Mouse (Mus musculus) left cerebral cortex, adult 18-20 months (tissue): ENCODE results near the gene Tnni1. TPM values are rescaled to one million over a fixed set of nuclear protein-coding genes. Genes with fewer than 3 reads are reported as not detected.
A peak's percentile ranks its signal among the peaks of the same experiment; 100 is the strongest.

Experiments
- DNase-seq, 2 experiments: peaks; one replicate each; pipeline ENCODE4 v3.0.0; 2021 to 2022; ENCODE audit warnings: low spot score in 2 of 2, mixed read lengths in 1 of 2
- total RNA-seq, 2 experiments: library from RNA; stranded (reverse); gene quantifications; 2 replicates each; pipeline ENCODE4 v1.2.3; 2021

The Tnni1 gene
- total RNA-seq, 2 experiments from 2014 or later: 1.5 to 1.7 TPM

DNA sequence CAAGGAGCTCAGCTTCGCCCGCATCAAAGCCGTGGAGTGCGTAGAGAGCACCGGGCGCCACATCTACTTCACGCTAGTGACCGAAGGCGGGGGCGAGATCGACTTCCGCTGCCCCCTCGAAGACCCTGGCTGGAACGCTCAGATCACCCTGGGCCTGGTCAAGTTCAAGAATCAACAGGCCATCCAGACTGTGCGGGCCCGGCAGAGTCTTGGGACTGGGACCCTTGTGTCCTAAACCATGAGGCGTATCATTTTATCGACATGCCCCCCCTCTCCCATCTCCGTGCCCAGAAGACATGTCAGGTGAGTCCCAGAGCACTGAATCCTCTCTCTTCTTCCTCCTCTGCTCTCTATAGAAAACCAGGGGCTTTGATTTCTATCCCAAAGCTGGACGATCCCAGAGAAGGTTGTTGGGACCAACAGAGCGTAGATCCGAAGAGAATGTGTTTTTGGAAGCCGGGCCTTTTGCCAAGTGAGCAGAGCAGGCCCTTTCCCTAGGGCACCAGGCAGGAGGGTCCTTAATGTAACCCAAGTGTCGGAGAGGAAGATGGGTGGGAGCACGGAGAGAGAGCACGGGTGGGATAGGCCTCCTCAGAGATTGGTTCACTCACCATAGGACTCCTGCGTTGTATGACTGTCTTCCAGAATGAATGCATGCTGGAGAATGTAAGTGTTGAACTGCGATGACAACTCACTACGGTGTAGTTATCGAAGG lies 12.5 kb upstream of the Tnni1 start:
- DNase-seq: no peak

DNA sequence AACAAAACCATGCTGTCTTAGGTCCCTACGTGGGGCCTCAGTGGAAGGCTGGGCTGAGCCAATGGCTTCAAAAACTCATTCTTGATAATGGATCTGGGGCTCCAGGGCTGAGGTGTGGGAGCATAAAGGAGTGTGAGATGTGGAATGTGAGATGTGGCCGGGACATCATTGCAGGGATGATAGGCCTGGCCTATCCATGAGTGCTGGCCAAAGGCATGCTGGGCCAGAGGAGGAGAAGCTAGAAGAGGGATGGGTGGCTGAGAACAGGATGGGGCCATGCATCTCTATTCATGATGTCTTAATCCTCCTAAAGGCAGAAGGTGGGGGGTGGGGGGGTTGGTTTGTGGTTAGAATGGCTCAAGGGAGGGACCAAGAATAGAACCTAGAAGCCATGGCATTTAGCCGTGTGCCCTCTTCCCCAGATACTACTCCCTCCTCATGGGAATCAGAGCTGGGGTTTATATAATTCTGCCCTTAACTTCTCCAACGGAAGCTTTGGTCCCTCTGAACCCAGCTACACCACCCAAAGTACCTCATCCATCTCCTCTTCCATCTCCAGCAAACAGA lies 11.8 kb upstream of the Tnni1 start:
- no peak for DNase-seq

DNA sequence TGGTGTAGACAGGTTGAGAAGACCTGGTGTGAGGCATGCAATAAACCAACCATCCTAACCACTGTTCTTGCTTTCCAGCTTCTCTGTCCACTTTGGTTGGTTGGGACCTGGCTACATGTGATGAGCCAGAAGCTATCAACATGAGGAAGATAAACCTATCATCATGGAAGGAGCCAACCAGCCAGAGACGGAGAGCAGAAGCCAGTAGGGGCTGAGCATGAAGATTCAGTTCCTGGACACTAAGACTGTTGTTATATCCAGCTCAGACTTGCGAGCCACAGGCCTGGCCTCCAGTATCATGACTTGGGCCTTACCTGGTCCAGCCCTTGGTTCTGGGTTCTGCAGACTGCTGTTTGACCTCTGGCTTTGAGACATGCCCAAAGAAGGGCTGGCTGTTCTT lies 10.8 kb upstream of the Tnni1 start:
- no peak for DNase-seq

DNA sequence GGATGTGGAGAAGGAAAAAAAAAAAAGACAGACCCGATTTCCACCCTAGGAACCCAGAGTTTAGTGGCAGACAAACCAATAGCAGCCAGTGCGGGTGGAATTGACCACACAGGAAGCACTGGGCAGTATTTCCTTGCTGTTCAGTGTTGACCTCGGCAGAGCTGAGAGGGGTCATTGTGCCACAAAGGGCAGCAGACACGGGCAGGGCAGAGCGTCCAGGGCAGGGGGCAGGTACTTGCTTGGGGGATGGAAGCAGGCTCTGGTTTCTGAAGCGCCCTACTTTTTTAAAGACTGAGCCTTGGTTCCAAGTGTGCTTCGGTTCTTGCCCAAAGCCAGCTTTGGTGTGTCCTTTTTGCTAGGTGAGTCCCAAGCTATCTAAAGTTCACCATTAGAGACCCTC lies 9.0 kb upstream of the Tnni1 start:
- DNase-seq: no peak

DNA sequence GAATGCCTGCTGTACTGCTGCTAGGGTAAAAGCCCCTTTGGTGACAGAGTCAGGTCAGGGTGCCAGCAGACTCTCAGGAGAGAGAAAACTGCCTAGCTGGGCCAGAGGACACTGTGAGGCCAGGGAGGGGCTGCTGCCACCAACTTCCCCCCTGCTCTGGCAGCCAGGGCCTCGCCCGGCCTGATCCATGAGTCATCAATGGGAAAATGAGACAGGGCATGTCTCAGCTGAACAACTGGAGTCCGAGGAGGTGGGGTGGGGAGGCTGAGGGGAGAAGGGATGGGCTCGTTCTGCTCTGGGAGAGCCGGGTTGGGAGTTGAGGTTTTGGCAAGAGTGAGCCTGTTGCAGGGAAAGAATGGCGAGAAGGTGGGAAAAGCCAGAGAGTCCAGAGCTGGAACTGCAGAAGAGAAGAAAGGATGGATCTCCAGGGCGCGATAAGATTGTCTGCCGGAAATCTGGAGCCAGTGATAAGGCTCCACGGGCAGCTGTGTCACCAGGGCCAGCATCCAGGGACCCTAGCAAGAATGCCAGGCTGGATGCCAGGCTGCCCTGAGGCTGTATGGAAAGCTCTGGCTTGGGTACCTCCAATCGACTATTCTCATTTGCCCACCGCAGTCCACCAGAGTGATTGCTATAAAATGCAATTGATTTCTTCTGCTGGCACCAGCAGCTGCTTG lies 8.2 kb upstream of the Tnni1 start:
- no peak for DNase-seq

DNA sequence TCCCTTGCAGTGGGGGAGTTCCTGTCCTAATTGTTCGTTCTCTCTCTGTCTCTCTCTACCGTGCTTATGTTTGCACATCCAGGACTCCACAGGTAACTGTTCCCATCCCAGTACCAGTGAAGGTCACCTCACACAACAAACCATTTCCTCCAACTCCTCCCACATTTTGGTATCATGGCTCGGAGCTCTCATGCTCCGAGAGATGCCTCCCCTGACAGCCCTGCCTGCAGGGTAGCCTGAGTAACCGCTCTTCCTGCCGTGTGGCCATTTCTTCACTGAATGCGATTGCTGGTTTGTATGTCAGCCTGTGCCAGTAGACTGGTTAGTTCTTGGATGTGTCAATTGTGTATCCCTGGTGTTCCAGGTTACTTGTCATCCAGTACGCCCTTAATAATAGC lies 7.7 kb upstream of the Tnni1 start:
- DNase-seq: no peak

DNA sequence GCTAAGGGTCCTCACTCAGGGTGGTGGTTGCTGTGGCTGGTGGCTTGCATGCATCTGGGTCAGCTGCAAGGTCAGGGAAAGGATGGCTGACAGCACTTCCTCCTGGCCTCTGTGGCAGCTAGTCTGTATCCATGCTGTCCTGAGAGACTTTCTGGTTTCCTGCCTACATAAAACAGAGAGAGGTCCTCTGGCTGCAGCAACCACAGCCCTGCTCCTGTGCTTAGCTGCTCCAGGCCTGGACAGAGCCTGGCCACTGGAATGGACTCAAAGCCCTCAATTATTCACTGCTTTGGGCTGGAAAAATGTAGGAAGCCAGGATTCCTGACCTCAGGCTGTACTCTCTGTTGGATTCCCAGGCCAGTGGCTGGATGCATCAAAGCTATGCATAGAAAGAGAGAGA lies 2.6 kb upstream of the Tnni1 start:
- no peak for DNase-seq

DNA sequence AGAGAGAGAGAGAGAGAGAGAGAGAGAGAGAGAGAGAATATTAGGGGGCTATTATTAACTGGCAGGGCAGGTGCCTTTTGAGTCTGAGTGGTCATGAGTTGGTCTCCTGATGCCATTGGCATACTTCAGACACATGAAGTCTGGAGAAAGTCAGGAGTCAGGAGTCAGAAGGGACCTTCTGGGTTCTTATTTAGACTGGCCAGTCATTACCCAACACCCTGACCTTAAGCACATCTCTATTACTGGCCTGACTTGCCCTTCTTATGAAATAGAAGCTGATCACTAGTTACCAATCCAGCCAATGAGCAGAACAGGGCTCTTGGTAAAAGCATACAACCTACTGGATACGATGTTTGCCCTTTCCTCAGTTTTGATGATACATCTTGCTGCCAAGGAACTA lies 2.2 kb upstream of the Tnni1 start:
- DNase-seq: no peak

DNA sequence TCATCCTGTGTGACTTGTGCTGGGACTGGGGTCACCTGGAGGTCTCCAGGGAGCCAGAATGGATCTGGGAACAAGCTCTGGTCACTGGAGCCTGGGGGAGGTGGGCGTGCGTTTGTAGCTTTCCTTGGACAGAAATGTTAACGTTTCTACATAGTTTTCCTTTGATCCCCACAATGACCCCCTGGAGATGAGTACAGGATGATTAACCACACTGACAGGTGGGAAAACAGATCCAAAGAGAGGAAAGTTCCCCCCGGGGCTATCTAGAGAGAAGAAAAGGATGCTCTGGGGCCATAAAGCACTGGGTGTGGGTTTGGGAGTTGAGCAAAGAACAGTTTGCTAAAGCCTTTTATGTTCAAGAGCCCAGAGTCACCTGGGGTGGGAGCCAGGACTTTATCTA lies 1.4 kb downstream of the Tnni1 start:
- DNase-seq: no peak

DNA sequence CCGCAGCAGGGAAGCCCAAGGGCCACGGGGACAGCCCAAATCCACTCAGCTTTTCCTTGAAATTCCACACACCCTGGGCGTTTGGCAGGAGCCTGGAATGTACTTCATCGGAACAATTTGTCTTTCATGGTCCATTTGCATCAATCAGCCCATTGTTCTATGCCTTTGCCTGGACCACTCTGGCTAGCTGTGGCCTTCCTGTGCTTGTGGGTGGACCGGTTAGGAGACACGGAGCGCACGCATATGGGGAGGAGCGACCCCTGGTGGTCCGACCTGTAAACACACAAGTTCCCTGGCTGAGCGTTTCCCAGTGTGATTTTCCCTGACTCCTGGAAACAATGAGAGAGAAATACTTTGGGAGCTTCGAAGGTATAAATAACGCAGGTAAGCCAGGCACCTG lies 2.0 kb downstream of the Tnni1 start:
- DNase-seq: peak; percentile 62 to 71

DNA sequence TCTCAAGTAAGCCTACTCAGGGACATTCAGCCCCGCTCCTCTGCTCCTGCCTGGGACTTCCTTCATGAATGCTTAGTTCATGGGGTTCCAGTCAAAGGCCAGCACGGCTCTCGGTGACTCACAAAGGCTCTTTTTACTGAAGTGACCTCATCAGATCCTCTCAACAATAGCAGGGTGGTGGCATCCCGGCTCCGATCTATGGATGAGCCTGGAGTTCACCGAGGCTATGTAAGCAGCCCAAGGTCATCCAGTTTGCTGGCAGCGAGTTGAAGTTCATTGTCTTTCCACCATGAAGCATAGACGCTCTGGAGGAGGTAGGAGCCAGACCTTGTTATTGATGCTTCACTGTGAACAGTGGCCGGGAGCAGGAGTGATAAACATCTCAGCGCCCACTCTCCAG lies 3.6 kb downstream of the Tnni1 start:
- DNase-seq: no peak

DNA sequence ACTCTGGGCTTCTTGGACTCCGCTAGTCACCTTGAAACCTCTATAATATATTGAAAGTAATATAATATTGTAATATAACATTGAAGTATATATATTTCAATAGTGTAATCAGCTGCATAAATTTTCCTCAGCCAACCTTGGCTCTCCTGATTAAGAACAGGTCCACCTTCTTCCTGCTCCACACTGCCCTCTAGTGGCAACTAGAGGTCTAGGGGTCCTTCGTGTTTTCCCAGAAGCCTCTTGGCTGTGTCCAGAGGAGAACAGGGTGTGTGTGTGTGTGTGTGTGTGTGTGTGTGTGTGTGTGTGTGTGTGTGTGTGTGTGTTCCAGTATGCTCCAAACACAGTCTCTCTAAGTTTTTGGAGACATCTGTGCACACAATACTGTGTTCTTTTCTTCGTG lies 8.6 kb downstream of the Tnni1 start:
- DNase-seq: peak; percentile 66 to 83

DNA sequence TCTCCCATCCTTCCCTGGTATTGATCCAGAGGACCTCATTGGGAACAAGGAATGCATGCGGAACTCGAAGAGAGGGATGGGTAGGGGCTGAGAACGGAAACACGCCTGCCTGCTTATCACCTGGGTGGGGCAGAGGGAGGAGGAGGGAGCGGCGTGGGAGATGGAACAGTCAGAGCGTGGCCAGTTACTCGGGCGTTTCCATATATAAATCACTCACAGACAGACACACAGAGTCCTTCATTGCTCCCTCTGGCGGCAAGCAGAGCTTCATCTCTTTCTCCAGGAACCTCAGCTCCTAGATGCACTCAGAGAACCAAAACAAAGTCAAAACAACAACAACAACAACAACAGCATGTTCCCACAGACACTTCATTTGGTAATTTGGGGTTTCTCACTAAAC lies 9.5 kb downstream of the Tnni1 start:
- peak in 1 of 2 experiments; percentile 32 for DNase-seq

DNA sequence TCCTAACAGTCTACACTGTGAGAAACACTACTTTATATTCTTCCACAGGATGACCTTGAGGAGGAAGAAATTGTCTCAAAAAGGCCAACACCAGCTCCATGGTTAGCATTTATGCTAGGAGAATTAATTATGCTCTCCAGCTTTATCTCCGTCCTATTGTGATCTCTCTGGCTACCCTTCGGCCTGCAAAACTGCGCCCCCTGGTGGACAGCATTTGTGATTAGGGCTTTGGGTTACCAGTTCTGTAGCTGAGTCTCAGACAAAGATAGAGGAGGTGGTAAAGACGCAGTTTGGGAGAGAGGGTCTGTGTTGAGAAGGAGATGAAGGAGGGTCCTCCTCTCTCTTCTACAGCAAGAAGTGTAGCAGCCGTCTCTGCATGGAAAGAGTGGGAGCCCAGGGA lies 10.6 kb downstream of the Tnni1 start:
- peak; percentile 80 to 83 for DNase-seq

DNA sequence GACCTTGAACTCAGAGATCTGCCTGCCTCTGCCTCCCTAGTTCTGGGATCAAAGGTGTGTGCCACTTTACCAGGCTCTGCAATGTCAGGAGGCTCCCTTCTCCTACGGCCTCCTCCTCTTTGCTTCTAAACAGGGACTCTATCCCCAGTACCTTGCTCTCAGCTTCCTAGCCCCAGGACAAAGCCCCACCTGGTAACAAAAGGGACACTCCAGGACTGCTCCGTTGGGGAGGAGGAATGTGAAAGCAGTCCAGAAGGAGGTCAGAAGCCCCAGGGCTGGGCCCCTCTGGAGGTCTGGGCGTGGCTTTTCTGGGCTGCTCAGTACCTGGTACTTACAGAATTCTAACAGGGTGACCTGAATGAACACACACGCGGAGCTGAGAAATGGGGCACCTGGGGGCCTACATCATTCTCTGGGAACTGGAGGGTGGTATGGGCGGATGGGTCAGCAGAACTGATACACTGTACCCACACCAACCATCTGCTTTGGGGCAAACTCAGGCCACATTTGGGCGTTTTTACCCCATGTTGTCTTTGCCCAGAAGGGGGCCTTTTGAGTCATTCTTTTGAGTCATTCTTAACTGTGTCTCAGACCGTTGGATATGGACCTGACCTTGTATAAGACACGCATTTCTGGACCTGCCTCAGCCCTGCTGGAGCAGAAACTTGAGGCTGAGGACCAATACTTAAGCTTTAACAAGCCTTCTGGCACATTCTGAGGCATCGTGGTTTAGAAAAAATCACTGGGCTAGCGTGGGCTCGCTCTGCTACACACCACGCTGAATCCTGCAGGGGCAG lies 13.1 kb downstream of the Tnni1 start:
- no peak for DNase-seq

DNA sequence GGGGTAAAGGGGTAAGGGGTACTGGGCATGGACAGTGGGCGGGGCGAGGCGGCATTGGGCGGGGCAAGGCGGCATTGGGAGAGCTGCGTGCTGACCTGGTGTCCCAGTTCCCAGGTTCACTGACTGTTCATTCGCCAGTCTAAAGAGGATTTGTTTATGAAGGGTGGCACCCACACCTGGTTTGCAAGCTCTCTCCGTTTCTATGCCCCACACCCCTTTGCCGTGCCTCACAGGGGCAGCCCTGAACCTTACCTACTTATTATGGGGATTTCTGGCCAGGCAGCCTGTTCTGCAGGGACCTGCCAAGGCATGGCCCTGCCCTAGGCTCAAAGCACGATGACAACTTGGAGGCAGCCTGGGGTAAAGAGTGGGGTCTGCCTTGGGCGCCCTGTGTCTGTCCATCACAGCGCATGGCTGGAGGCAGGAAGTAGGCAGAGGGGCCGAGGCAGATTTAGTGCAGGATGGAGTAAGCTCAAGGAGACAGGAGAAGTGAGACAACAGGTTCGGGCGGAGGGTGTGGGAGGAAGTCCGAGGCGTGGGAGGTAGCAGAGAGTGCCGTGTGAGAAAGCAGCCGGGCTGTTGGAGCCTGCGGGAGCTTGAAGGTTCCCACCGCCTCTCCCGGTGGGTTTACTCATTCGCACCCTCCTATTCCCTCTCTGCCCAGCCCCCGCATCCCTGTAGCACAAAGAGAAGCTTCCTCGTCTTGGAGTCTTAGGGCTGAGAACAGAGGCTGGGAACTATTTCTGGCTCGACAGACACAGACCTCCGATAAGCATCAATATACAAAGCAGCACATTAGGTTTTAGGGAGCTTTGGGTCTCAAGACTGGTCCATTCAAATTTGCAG lies 14.4 kb downstream of the Tnni1 start:
- DNase-seq: peak; percentile 78 to 85

DNA sequence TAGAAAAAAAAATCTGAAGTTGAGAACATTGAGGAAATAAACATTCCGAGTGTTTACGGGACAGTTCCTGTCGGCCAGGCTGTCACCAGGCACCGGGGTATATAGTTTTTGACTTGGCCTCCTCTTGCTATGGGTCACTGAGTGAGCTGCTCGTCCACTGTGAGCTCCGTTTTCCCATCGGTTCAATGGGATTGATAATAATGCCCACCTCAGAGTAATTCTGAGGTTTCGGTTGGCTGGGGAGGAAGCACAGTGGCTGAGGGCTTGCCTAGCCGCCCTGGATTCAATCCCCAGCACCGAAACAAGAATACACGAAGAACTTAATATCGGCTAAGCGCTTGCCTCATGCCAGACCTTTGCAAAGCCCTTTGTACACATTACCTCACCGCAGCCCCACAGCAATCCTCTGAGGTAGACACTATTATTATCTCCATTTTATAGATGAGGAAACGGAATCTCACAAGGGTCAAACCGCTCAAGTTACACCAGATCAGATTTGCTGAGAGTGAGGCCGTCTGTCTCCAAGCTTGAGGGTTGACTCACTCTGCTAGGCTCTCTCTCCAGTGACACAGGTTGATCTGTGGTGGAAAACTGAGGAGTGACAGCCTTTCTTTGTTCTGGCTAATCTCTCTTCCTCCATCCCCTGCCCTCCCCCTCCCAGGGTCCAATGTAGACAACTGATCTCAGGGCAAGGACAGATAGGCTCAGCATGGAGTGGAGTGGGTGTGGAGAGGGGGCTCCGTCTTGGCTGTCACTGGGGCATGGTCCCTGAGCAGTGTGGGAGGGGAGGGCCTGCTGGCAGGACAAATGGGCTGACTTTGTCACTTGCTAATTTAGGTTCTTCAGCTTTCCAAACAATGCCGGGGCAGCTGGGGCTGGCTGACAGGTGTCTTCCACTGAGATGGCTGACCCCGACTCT lies 15.2 kb downstream of the Tnni1 start:
- no peak for DNase-seq

DNA sequence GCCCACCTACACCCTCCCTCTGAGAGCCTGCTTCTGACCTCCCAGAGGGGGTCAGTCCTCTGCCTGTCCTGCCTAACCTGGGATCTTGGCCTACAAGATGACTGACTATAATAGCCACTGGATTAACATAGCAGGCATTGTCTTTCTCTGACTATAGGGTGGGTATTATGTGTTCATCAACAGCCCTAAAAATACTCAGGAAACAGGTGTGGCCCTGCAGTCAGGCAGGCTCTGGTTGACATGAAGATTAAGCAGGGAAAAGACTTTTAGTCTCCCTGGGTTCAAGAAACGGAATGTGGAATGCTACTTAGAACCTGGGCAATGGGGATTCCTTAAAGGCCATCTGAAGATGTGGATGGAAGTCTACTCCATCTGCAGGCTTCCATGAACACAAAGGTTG lies 19.3 kb downstream of the Tnni1 start:
- DNase-seq: no peak

DNA sequence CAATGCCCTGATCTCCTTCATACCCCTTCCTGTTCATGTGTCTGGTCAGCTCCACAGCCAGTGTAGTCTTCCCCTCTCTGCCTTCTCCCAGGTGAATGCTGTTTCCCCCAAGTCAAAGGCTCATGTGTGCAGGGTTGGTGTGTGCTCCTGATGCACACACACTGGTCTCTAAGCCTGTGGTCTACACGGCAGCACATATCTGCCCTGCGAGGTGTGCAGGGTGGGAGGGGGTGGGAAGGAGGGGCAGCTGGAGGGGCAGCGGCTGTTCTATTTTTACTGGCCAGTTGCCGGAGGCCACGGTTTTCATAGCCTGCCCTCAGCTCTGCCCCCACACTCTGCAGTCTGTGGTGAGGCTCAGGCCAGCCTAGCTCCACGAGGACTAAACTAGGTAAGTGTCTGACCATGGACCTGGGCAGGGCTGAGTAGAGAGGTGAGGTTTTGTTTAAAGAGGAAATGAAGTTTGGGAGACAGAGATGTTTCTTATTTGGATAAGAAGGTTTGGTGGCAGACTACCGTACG lies 19.9 kb downstream of the Tnni1 start:
- no peak for DNase-seq
